Mouse (Mus musculus) c-Kit-positive CD71-positive TER-119-negative erythroid progenitor cells, embryonic 14.5 days (primary cell): ENCODE measurements at regions not wholly inside any gene's neighbourhood (a gene's known extent, or its start where the extent isn't known, plus 50 kb on each side); places are given as distances from the start of the nearest gene placed in this dataset.

Source experiments
- DNase-seq: peaks from one replicate; pipeline ENCODE4 v3.0.0-alpha.2; 2013; ENCODE audit warnings: low read depth

DNA sequence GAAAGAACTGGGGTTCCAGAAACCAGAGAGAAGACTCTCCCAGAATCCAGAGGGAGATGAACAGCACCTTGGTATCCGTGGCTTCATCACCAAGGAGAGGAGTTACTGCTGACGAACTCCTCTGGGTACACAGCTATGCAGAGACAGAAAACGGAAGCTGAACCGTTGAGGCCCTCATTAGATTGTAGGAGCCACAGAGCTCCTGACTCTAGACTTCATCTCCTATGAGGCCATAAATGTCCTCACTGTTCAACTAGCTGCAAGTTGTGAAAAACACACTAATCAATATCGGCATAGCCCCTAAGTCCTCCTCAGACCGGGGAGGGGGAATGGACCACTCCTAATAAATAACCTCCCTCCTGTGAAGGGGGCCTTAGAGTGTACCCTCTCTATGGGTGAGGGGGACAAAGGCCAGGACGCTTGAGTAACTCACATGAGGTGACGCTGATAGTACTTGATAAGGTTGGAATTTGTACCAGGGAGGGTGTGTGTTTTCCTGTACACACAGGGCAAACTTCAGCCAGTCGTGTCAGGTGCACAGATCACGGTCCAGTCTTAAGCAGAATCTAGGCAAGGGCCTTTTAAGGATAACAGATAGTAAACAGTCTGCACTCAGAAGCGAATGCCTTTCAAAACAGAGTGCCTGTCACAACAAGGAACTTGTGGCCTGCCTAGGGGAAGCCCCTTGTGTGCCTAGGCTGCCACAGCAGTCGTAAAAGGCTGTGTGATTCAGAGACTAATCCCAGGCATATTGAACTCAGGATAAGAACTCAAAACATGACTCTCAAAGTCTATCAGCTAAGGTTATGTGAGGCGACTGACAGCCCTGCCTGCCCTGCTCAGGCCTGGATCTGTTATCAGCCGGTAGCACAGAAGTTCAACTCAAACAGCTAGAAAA is 104.2 kb downstream of the Dyrk2 start:
- peak; percentile 37 for DNase-seq

DNA sequence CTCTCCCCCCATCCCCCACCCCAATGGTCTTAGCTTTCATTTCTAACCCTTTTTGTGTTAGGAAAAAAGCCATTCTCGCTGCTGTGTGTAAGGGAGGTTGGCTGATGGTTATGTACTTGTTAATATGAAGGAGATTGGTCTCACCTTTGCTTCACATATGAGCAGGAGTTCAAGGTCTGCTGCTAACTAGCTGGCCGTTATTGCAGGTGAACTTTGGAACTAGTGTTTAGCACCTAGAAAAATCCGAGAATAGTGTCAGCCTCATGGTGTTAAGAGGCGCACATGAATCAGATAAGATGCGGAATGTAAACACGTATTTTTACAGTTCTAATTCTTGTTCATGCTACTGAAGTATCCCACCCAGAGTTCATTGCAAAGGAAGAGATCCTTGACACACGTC is 103.2 kb downstream of the Dyrk2 start:
- DNase-seq = no peak

DNA sequence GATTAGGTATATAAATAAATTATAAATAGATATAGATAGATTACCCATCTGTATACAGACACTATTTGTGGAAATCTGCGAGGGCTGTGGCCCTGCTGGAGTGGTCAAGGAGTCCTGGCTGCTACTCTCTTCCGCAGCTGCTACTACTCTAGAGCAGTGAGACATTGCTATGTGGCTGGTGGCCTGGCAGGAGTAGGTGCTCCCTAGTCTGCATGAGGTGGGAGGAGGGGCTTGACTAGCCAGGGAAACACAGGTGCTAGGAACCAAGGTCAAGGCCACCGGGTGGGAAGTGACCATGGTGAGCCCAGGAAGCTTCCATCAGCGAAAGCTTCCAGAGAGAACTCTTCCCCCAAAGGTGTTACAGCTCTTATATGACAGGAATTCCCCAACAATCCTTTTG is 100.3 kb downstream of the Dyrk2 start:
- no peak for DNase-seq

DNA sequence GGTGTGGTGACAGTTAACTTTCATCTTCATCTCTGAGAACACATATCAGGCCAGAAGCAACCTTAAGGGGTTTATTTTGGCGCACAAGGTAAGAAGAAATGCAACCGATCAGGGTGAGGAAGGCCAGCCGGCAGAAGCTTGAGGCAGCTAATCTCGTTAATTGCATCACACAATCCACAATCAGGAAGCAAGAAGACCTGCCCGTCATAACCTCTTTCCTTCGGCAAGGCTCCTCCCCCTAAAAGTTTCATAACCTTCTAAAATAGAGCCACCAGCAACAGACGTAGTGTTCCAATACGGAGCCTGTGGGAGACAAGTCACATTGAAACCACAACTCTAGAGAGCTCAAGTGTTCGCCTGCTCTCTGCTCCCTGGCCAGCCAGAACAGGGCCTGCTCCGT is 91.4 kb downstream of the Dyrk2 start:
- no peak for DNase-seq

DNA sequence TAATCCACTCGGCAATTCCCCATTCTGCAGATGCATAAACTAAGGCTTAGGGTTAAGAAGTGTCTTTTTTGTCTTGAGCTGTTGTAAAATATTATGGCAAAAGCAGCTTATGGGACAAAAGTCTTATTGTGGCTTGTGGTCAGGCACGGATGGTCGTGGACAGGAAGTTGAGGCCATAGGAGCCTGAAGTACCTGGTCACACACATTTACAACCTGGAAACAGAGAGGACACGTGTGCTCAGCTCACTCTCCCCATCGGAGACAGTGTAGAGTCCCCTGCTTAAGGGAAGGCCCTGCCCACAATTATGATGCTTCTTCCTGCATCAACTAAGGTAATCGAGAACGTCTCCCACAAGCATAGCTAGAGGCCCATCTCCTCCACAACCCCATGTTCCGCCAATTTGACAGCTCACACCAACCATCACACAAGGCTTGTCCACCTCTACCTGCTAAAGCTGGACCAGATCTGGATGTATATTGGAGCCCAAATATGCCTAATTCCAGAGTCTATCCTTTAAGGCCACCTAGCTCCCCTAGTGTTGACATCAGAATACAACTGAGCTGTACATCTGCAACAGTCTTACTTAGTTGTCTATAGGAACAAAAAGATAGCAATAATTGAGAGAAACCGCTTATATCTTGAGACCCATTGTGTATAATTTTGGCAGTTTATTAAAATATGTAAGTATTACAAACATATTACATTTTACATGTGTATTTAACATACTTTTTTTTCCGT is 89.0 kb downstream of the Dyrk2 start:
- no peak for DNase-seq

DNA sequence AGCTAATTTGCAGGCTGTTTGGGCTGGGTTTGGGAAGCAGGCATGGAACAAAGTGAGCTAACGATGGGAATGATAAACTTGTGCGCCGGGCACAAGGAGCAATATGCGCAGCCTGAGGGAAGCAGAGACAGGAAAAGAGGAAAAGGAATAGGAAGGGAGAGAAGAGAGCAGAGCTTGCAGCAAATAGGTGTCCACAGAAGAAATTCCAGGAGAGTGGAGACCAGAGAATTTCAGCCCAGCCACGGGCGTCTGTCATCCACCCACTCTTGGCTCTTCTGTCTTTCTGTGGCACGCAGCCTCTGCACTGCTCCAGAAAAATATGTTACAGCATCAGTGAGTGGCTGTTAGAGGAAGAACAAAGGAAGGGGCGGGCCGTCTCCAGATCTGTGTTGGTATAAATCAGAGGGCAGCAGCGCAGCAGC is 88.2 kb downstream of the Dyrk2 start:
- no peak for DNase-seq

DNA sequence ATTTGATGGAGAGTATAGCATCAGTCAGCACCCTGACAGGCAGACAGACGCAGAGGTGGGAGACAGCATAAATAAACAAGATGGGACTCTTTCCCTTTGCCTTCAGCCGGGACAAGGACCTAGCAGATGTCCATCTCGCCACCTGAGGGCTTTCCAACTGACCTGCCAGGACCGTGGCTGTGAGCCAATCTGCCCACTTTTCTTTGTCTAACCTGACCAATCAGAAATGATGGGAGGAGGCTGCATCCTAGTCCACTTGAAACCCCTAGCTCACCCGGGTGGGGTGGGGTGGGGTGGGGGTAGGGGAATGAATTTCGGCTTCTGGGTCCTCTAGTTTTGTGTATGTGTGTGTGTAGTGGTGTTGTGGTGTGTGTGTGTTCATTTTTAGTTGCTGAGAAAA is 87.4 kb downstream of the Dyrk2 start:
- no peak for DNase-seq

DNA sequence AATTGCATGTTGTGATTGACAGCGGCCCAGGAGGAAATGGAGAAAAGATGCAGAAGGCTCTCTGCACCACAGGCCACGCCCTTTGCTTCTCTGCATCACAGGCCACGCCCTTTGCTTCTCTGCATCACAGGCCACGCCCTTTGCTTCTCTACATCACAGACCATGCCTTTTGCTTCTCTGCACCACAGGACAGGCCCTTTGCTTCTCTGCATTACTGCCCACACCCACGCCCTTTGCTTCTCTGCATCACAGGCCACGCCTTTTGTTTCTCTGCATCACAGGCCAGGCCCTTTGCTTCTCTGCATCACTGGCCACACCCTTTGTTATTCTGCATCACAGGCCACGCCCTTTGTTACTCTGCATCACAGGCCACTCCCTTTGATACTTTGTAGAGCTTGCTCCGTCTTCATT is 82.7 kb downstream of the Dyrk2 start:
- DNase-seq = no peak

DNA sequence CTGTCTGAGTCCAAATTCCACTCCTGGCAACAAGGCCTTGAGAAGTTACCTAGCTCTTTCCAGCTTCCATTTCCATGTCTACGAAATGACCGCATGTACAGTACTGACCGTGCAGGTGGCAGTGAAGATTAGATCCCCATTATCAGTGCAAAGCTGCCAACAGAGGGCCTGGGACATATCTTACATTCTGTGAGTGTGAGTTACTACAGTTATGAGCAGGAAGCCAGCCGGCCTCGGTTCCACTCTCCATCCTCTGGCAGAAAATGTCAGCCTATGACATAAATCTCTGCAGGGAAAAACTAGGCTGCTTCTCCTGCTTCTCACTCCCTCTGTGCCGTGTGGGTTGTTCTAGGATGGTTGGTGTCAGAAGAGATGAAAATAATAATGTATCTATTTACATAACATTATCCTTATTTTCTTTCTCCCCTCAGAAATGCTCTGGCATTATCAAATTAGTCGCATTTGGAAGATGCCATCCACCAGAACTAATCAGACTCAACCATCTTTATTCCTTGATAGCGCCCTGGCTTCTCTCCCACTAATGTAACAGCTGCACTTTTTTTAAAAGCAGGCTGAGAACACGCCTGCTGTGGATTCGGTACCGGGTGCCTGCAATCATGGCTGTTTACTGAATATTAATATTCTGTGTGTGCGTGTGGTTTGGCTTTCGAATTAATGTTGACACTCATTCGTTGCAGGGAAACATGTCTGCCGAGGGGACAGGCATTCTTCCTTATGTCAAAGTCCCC is 77.5 kb downstream of the Dyrk2 start:
- no peak for DNase-seq

DNA sequence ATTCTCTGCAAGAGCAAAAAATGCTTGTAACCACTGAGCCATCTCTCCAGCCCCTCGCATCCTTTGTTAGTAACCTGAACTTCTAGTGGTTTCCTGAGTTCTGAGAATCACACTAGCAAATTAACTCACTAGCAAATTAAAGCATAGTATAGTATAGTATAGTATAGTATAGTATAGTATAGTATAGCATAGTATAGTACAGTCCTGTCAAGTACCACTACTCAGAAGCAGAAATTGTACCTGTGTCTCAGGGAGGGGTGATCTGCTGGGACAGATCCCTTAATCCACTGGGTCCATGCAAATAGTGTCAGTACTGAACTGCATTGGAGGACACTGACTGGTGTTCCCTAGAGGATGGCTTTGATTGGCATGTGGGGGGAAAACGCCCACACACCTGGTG is 76.2 kb downstream of the Dyrk2 start:
- no peak for DNase-seq

DNA sequence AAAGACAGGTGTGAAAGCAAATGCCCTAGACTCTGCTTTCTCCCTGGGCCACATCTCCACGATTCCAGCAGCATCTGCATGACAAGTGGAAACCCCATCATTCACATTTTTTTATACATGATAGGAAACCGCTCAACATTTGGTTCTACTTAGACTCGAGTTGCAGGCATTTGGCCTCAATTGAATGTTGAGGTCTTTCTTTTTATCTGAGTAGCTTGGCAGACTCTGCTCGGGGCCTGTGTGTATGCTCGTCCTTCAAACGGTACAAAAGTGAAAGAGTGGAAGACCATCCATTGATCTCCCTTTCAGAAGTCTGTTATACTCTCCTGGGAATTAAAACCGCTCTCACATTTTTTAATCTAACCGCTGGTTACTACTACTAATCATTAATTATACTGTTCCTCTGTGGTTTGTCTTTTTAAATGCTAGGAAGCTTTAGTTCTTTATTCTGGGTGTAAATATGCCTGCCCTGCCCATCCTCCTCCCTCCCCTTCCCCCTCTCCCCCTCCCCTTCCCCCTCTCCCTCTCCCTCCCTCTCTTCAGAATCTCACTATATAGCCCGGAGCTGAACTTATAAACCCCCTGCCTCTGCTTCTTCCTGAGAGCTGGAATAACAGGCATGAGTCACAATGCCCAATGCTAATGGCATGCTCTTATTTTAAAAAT is 75.5 kb downstream of the Dyrk2 start:
- no peak for DNase-seq

DNA sequence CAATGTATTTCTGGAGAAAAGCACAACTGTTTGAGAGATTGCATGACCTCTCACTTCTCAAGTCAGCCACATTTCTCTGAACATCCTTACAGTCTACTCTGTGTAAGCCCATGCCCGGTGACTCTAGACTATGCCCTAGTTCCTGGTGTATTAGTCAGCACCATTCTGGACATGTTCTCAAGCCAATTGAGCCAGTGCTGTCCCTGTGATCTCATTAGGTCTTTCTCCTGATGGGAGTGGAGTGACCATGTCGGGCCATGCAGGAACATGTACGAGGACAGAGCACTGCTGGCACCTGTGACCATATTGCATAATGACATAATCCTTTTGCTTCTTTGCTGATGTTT is 75.0 kb downstream of the Dyrk2 start:
- no peak for DNase-seq

DNA sequence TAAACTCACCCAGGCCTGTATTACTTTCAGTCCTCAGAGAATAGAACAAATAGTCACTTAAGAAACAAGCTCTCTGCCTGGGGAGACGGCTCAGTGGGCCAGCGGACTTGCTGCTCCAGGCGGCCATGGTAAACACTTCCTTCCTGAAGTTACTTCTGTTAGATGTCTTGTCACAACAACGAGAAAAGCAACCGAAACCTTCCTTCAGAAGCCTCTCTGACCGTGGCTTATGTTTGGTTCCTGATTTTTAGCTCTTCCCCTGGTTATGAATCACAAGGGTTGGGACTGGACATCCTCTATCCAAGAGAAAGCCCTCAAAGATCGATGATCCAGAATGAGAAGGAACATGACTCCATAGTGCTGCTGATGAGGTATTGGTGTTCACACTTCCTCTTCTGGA is 73.5 kb downstream of the Dyrk2 start:
- no peak for DNase-seq

DNA sequence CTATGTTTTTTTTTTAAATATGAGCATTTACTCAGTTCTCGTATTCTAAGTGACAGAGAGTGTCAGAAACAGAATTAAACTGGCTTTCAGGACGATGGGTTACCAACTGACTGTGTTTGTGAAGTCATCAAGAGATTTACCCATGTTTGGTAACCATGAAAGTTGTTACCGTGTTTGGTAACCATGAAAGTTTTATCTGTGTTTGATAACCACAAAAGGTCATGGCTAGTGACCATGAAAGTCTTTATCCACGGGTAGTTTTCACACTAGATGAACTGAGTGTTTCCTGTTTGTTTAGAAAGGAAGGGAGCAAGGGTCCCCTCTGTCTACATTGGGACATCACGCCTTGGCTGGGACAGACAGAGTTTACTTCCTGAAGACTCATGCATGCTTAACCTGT is 72.8 kb downstream of the Dyrk2 start:
- no peak for DNase-seq

DNA sequence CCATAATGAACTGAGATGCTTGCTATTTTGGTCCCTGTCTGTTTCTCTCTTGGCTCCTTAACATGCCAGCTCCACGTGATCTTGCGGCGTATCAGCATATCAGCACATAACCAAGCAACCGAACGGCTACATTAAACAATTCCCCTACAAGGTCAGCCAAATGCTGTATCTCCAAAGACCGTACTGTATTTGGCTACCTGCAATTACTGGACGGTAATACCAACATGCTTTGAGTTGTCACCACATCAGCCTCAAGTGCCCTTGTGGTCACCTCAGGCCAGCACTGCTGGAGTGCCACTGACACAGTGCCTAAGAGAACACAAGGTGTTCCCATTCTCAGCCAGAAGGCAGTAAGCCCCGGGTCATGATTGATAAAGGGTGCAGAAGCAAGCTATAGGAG is 70.2 kb downstream of the Dyrk2 start:
- no peak for DNase-seq

DNA sequence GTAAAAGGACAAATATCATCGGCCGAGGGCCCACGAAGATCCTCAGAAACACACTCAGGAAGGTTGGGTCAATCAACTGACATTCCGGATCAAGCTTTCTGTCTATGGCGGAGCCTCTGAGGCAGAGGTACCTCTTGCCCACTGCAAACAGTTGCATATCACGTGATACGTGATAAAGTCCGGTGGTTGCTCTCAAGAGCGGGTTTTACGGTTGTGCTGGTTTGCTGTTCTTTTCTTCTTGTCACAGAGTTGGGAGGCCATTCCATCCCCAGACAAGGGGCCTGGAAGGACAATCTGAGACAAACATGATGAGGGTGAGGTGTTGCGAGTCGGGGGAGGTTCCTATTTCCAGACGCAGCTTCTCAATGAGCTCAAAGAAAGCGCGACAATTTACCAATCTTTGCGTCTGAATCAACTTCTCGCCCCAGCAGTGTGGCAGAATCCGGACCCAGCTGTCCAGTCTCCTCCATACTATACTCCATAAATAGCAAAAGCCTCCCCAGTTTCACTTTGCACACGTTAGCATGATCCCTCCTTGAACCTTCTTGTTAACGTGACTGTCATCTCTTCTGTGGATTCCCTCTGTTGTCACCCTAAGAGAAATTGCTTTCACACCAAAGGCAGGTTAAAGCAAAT is 66.0 kb downstream of the Dyrk2 start:
- DNase-seq = no peak

DNA sequence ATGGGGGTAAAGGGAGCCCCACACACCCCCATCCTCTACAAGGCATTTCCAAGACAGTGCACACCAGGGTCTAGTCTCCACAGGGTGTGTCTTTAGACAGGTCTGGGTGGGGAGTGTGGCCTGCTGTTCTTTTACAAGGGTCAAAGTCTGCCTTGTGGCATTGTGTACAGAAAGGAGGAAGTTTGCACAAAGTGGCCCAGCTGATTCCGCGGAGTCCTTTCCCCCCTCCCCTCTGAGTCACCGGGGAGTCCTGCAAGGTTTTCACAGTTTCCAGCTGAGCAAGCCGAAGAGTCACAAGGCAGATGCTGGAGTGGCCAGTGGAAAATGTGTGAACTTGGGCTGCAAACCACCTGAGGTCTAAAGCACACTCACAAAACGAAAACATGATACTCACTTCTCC is 65.4 kb downstream of the Dyrk2 start:
- DNase-seq = no peak
